18 mouse cellular contexts compared by ENCODE assay signal in genomic region chr7:111875949-111876348, GRCm38 (mm10).
"Had no signal": no experiment of that assay in that cellular context is flagged by ENCODE, and none has a peak within 500 bp of the region (broad histone marks: within the 10 kb centered on the region; RNA-seq: fewer than 3 reads in every experiment).

No protein-coding gene starts in this region.

- H3K4me2 ChIP-seq: kidney, embryonic 15.5 days; liver, embryonic 13.5 days; midbrain, embryonic 11.5 days; neural tube, embryonic 12.5 days; neural tube, embryonic 15.5 days had no signal

- H3K27ac ChIP-seq: kidney, embryonic 15.5 days; left cerebral cortex, adult 2 months; liver, embryonic 13.5 days; neural tube, embryonic 12.5 days; neural tube, embryonic 15.5 days had no signal

- H3K4me1 ChIP-seq: kidney, embryonic 15.5 days; liver, embryonic 13.5 days; neural tube, embryonic 12.5 days; neural tube, embryonic 15.5 days had no signal

- H3K4me3 ChIP-seq: kidney, embryonic 15.5 days; left cerebral cortex, adult 2 months; liver, embryonic 13.5 days; neural tube, embryonic 12.5 days; neural tube, embryonic 15.5 days had no signal

- H3K27me3 ChIP-seq: kidney, embryonic 15.5 days; liver, embryonic 13.5 days; neural tube, embryonic 12.5 days; neural tube, embryonic 15.5 days had no signal

- H3K9ac ChIP-seq: kidney, embryonic 15.5 days; liver, embryonic 13.5 days; neural tube, embryonic 12.5 days; neural tube, embryonic 15.5 days had no signal

- DNase-seq: kidney, adult 8-10 months; kidney, postnatal 10 days; kidney, postnatal 36 days; layer of hippocampus, postnatal 36 days; liver, embryonic 13.5 days; lung, adult 2 months; lung, postnatal 14 days; lung, postnatal 4 days; midbrain, embryonic 14.5 days; right cerebral cortex, adult 18-20 months; right cerebral cortex, postnatal 14 days; right cerebral cortex, postnatal 4 days; thymus, postnatal 25 days had no signal

- H3K9me3 ChIP-seq: kidney, embryonic 15.5 days; liver, embryonic 13.5 days; neural tube, embryonic 12.5 days; neural tube, embryonic 15.5 days had no signal

- H3K36me3 ChIP-seq: kidney, embryonic 15.5 days; liver, embryonic 13.5 days; neural tube, embryonic 12.5 days; neural tube, embryonic 15.5 days had no signal
